Mouse (Mus musculus) megakaryocyte, embryonic 14.5 days (primary cell): ENCODE results near the gene Glipr2.

Experiments
- FLI1 ChIP-seq: IDR thresholded peaks from 2 replicates; pipeline ENCODE4 v1.6.1; 2012; ENCODE audit warnings: low read length, inconsistent platforms, mixed read lengths
- GATA1 ChIP-seq: IDR thresholded peaks from 3 replicates; pipeline ENCODE4 v1.6.1; 2012; ENCODE audit warnings: mixed read lengths, low read length, inconsistent platforms, borderline replicate concordance

GRCm38 (mm10) chr4:44003622-44004021, 46.4 kb downstream of the Glipr2 start:
- TF ChIP-seq GATA1 (no peak), FLI1 (no peak)
